Mouse (Mus musculus) heart, adult 2 months (tissue): Measurements from ENCODE around the gene Golga3. TPM values are rescaled to one million over a fixed set of nuclear protein-coding genes. Genes with fewer than 3 reads are reported as not detected.

ENCODE experiments used
- DNase-seq, 2 experiments: peaks; one replicate each; pipeline ENCODE4 v3.0.0; 2021
- H3K27ac ChIP-seq: fragments of 200-600 bp; 2 replicates; pipeline ENCODE4 v1.8.1; 2022
- H3K27me3 ChIP-seq: fragments of 200-500 bp; 2 replicates; pipeline ENCODE4 v1.6.1; 2012; ENCODE audit warnings: mild to moderate bottlenecking, low read length, inconsistent platforms, mixed read lengths; ENCODE audit not compliant: control insufficient read depth, insufficient read depth
- H3K36me3 ChIP-seq: fragments of 200-500 bp; 2 replicates; pipeline ENCODE4 v1.6.1; 2012; ENCODE audit warnings: low read length, inconsistent platforms; ENCODE audit not compliant: control insufficient read depth, insufficient read depth
- H3K4me1 ChIP-seq: fragments of 200-500 bp; 2 replicates; pipeline ENCODE4 v1.6.1; 2011; ENCODE audit warnings: low read length; ENCODE audit not compliant: control insufficient read depth, insufficient read depth
- H3K4me3 ChIP-seq: fragments of 200-600 bp; 2 replicates; pipeline ENCODE4 v1.8.1; 2022
- H3K79me2 ChIP-seq: fragments of 200-500 bp; replicated peaks from 2 replicates; pipeline ENCODE4 v1.6.1; 2012; ENCODE audit warnings: mild to moderate bottlenecking, inconsistent platforms, low read length, moderate library complexity, mixed read lengths; ENCODE audit not compliant: control insufficient read depth, insufficient read depth
- H3K9ac ChIP-seq: fragments of 200-500 bp; 2 replicates; pipeline ENCODE4 v1.6.1; 2012; ENCODE audit warnings: low read depth, mild to moderate bottlenecking, control low read depth, inconsistent platforms, low read length, mixed read lengths
- CTCF ChIP-seq: fragments of 200-600 bp; IDR thresholded peaks from 2 replicates; pipeline ENCODE4 v1.8.1; 2022; ENCODE audit warnings: antibody characterized with exemption, mild to moderate bottlenecking, moderate library complexity
- EP300 ChIP-seq: fragments of 200-500 bp; IDR thresholded peaks from 2 replicates; pipeline ENCODE4 v1.6.1; 2011; ENCODE audit warnings: low read depth, low read length, control low read depth; ENCODE audit not compliant: insufficient read depth
- POLR2A ChIP-seq: fragments of 200-500 bp; IDR thresholded peaks from 2 replicates; pipeline ENCODE4 v1.6.1; 2011; ENCODE audit warnings: mild to moderate bottlenecking, low read depth, low read length, control low read depth; ENCODE audit not compliant: insufficient read depth
- WGBS: fragments of 180-500 bp; shearing (Covaris S2); methylation state at CpG from one replicate; pipeline ENCODE4 v1.1.7; 2018; 5-methylcytosine and 5-hydroxymethylcytosine counted together
- intact Hi-C: fragments of 180-260 bp; cut with DNase I; formaldehyde crosslinking; loops from one replicate; pipeline ENCODE4 v1.15.1; 2025
- polyA plus RNA-seq: library from polyadenylated mRNA; depleted of rRNA; stranded (reverse); fragments of >200 nt; gene quantifications from 2 replicates; pipeline ENCODE4 v1.2.3, GENCODE M21; 2012
- total RNA-seq, 2 experiments: library from RNA; stranded (reverse); gene quantifications; 2 replicates each; pipeline ENCODE4 v1.2.3; 2021

The Golga3 gene
- total and polyA plus RNA-seq, 3 experiments = 9.8 to 53.6 (median 47.2) TPM

DNA sequence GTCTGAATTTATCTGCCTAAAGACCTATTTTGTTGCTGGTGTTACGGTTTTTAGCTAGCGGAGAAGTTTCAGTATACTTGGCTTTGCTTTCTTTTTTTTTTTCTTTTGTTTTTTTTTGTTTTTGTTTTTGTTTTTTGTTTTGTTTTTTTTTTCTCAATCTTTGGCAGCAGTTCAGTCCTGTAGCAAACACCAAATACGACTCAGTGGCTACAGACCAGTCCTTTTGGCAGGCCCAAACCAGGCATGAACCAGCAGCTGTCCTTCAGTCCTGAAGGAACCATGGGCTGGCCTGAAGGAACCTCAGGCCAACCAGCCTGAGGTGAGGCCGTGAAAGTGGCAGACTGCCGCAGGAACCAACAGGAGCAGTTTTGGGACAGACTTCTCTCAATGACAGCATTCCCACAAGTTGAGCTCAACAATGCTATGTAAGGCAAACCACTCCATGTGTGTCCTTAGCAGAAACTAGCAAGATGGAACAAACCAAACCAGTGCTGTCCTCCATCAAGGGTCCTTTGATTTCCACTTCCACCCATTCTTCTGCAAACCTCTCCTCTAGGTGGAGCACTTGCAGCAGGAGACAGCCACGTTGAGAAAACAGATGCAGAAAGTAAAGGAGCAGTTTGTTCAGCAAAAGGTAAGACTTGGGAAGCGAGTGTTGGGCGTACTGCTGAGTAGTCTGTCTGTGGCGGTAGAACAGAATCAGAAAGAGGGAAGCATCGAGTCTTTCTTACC lies 26.8 kb downstream of the Golga3 start:
- WGBS = 85% methylated on average over 10 of the region's 10 CpGs
- H3K36me3 ChIP-seq = no peaks in the 10 kb centered on the region; the same call in 1 of the 2 replicates
- no peaks in the 10 kb centered on the region for H3K79me2 ChIP-seq
- H3K4me3 ChIP-seq = no peak overlapping the region
- no peak for TF ChIP-seq EP300
- peak; percentile 40 for TF ChIP-seq CTCF
- TF ChIP-seq POLR2A = no peak
- no peaks in the 10 kb centered on the region for H3K4me1 ChIP-seq
- H3K9ac ChIP-seq = no peak overlapping the region
- no peak for DNase-seq
- intact Hi-C loops = no loop called here
- H3K27ac ChIP-seq = no peak overlapping the region
- H3K27me3 ChIP-seq = no peaks in the 10 kb centered on the region

DNA sequence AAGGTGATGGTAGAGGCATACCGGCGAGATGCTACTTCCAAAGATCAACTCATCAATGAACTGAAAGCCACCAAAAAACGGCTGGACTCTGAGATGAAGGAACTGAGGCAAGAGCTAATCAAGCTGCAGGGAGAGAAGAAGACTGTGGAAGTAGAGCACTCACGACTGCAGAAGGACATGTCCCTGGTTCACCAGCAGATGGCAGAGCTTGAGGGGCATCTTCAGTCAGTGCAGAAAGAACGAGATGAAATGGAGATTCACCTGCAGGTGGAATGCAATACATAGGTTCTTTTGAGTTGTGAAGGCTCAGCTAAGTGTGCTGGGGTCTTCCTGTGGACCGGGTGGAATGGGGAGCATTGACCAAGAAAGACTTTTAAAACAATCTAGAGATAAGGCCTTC lies 28.3 kb downstream of the Golga3 start:
- Histone ChIP-seq H3K79me2 (no peaks in the 10 kb centered on the region), H3K36me3 (no peaks in the 10 kb centered on the region; the same call in 1 of the 2 replicates), H3K9ac (no peak overlapping the region), H3K27ac (no peak overlapping the region), H3K27me3 (no peaks in the 10 kb centered on the region), H3K4me3 (no peak overlapping the region), H3K4me1 (no peaks in the 10 kb centered on the region)
- whole genome bisulfite sequencing = 74% methylated on average over 6 of the region's 6 CpGs
- no peak for DNase-seq
- TF ChIP-seq POLR2A (no peak), CTCF (peak; percentile 51), EP300 (no peak)
- intact Hi-C loops = no loop called here

DNA sequence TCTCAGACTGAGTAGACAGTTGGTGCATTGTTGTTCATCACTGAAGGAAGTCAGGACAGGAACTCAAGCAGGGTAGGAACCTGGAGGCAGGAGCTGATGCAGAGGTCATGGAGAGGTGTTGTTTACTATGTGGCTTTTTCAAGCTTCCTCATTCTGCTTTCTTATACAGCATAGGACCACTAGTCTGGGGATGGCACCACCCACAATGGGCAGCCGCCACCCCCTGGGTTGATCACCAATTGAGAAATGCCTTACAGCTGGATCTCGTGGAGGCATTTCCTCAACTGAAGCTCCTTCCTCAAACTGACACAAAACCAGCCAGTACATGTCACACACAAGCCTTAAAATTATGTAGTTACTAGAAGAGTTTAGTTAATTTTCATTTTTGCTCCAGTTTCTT lies 34.8 kb downstream of the Golga3 start:
- no peaks in the 10 kb centered on the region for H3K79me2 ChIP-seq
- TF ChIP-seq CTCF (no peak), EP300 (no peak), POLR2A (no peak)
- no peak overlapping the region for H3K27ac ChIP-seq
- no peaks in the 10 kb centered on the region for H3K4me1 ChIP-seq
- 89% methylated on average over 2 of the region's 2 CpGs for WGBS
- intact Hi-C loops = no loop called here
- H3K36me3 ChIP-seq = peaks cover 7% of the 10 kb centered on the region
- H3K9ac ChIP-seq = no peak overlapping the region
- DNase-seq = no peak
- H3K27me3 ChIP-seq = no peaks in the 10 kb centered on the region
- no peak overlapping the region for H3K4me3 ChIP-seq

DNA sequence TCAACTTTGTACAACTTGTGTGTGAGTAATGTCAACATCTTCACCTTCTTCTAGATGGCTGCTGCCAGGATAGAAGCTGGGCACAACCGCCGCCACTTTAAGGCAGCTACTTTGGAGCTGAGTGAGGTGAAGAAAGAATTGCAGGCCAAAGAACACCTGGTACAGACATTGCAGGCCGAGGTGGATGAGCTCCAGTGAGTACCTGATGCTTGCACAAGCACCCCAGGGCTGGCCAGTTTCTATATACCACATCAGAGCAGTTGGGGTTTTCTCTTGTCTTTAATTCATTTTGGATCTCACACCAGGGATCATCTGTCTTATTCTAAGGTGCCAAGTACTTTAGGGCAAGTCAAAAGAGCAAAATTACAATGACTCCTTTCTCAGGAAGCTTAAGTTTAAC lies 40.3 kb downstream of the Golga3 start:
- H3K4me1 ChIP-seq = no peaks in the 10 kb centered on the region
- intact Hi-C loops = no loop called here
- H3K9ac ChIP-seq = no peak overlapping the region

DNA sequence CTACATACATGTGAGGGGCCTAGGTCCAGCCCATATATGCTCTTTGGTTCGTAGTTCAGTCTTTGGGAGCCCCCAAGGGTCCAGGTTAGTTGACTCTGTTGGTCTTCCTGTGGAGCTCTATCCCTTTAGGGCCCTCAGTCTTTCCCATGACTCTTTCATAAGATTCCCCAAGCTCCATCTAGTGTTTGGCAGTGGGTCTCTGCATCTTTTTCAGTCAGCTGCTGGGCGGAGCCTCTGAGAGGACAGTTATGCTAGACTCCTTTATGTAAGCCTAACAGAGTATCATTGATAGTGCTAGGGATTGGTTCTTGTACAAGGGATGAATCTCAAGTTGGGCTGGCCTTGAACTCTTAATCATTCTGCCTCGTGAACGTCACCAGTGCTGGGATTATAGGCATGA lies 43.8 kb downstream of the Golga3 start:
- no peak for DNase-seq
- Histone ChIP-seq H3K4me1 (no peaks in the 10 kb centered on the region), H3K27ac (no peak overlapping the region), H3K9ac (no peak overlapping the region), H3K36me3 (no peaks in the 10 kb centered on the region; the same call in 1 of the 2 replicates), H3K79me2 (no peaks in the 10 kb centered on the region), H3K4me3 (no peak overlapping the region), H3K27me3 (no peaks in the 10 kb centered on the region)
- no peak for TF ChIP-seq EP300
- 96% methylated on average over 4 of the region's 4 CpGs for WGBS
- intact Hi-C loops = no loop called here

More for the DNA sequence above, 40.3 kb downstream of the Golga3 start:
- WGBS = 96% methylated on average over 3 of the region's 3 CpGs
- H3K4me3 ChIP-seq = no peak overlapping the region
- no peak overlapping the region for H3K27ac ChIP-seq
- H3K79me2 ChIP-seq = no peaks in the 10 kb centered on the region
- peaks cover 3% of the 10 kb centered on the region for H3K36me3 ChIP-seq
- TF ChIP-seq CTCF = no peak
- no peaks in the 10 kb centered on the region for H3K27me3 ChIP-seq
- DNase-seq = no peak

DNA sequence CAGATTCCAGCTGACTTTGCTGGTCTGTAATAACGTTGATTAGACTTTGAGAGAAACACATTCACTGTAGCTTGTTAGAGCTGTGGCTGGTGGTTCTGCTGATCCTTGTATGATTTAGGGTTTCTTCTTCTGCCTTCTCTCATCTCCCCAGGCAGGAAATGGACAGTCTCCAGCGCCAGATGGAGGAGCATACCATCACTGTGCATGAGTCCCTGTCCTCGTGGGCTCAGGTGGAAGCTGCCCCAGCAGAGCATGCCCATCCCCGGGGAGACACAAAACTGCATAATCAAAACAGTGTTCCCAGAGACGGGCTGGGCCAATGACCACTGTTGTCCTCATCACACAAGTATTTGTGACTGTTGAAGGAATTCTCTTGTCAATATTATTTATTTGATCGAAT lies 46.3 kb downstream of the Golga3 start:
- H3K4me1 ChIP-seq = no peaks in the 10 kb centered on the region
- H3K27me3 ChIP-seq = no peaks in the 10 kb centered on the region
- intact Hi-C loops = no loop called here
- H3K36me3 ChIP-seq = no peaks in the 10 kb centered on the region; the same call in 1 of the 2 replicates
- no peak overlapping the region for H3K27ac ChIP-seq
- H3K79me2 ChIP-seq = no peaks in the 10 kb centered on the region
- 85% methylated on average over 6 of the region's 6 CpGs for whole genome bisulfite sequencing
- H3K9ac ChIP-seq = no peak overlapping the region
- no peak overlapping the region for H3K4me3 ChIP-seq
- TF ChIP-seq POLR2A (no peak), CTCF (no peak), EP300 (no peak)
- DNase-seq = no peak

DNA sequence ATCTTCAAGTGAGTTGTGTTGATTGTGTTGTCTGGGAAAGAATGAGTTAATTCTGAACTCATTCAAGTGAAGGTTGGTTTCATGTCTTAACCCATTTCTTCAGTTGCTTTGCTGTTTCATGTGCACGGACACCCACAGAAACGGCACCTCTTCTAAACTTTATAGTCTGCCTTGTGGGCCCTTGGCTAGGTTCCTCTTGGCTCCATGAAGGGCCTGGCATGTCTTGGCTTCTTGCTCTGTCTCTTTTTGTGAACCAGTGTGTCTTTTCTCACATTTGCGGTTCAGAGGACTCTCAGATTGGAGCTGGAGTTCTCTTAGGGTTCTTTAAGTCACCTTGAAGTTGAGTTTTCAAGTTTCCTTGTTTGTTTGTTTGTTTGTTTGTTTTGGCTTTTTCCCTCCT lies 48.6 kb downstream of the Golga3 start:
- H3K79me2 ChIP-seq = no peaks in the 10 kb centered on the region
- no peaks in the 10 kb centered on the region; the same call in 1 of the 2 replicates for H3K36me3 ChIP-seq
- 87% methylated on average over 3 of the region's 3 CpGs for WGBS
- H3K9ac ChIP-seq = no peak overlapping the region
- TF ChIP-seq EP300 (no peak), CTCF (no peak), POLR2A (no peak)
- H3K27ac ChIP-seq = no peak overlapping the region
- H3K4me3 ChIP-seq = no peak overlapping the region
- intact Hi-C loops = no loop called here
- H3K27me3 ChIP-seq = no peaks in the 10 kb centered on the region
- no peaks in the 10 kb centered on the region; the same call in none of the 2 replicates for H3K4me1 ChIP-seq
- no peak for DNase-seq
